Mouse (Mus musculus) cortical plate, adult 2 months (tissue): ENCODE data around the gene Upk1b.

Experiments used
- CTCF ChIP-seq: fragments of 200-500 bp; IDR thresholded peaks from 2 replicates; pipeline ENCODE4 v1.5.1; 2011; ENCODE audit warnings: mild to moderate bottlenecking, control low read depth, low read length; ENCODE audit not compliant: insufficient read depth; ENCODE audit errors: extremely low read depth
- POLR2A ChIP-seq: fragments of 200-500 bp; IDR thresholded peaks from 2 replicates; pipeline ENCODE4 v1.6.1; 2011; ENCODE audit warnings: mild to moderate bottlenecking, low read length, control low read depth; ENCODE audit not compliant: insufficient read depth; ENCODE audit errors: extremely low read depth

DNA sequence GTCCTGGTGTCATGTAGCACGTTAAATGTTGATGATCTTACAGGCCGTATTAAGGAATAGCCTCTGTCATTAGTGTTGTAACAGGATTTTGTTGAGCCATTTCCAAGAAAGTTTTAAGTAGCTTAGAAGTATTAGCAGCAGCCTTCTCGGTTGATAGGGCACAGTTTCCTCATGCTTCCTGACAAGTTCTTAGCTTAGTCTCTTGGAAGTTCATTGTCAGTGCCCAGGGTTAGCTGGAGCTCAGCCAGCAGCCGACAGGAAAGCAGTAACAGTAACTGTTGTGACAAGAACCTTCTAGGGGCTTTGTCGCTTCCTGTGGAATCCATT, 44.0 kb downstream of the Upk1b start:
- no peak for TF ChIP-seq POLR2A
- TF ChIP-seq CTCF = no peak
